Mouse (Mus musculus): ENCODE data around the gene Leo1. TPM values are rescaled to one million over a fixed set of nuclear protein-coding genes. Genes with fewer than 3 reads are reported as not detected.

Gene Leo1
- polyA plus RNA-seq, 1 experiment: 12.9 TPM

DNA sequence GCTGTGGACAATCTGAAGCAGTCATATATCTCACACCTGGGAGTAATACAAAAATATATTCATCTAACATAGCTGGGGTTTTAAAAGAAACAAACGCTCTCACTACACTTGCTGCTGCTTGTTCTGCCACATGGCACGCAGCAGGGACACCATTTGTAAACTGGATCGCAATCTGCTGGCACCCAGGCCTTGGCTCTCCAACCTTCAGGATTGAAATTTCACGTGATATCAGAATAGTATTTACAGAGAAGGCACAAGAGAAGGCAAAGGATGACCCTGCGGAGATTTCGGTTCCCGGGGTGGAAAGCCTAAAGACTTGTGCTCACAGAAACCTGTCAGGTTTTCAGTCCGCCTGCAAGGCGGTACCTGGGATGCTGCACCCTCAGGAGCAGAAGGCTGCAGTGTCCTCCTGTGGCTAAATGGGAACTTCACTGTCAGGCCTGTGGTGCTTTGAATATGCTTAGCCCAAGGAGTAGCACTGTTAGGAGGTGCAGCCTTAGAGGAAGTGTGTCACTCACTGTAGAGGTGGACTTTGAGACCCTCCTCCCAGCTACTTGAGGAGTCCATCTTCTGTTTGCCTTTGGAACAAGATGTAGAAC, 53.2 kb downstream of the Leo1 start:
- no peak overlapping the region for H3K4me3 ChIP-seq (ENCODE audit: insufficient read depth, low read length)
- H3K27ac ChIP-seq (ENCODE audit: insufficient read depth, low read depth, low read length): no peak overlapping the region
- TF ChIP-seq CTCF (IDR thresholded peaks at IDR 0.05; ENCODE audit: low read depth, low read length) (no peak), POLR2A (IDR thresholded peaks at IDR 0.05; ENCODE audit: borderline replicate concordance, low read depth, low read length) (no peak)
- no peaks in the 10 kb centered on the region for H3K4me1 ChIP-seq (ENCODE audit: control insufficient read depth, insufficient read depth, low read length)

DNA sequence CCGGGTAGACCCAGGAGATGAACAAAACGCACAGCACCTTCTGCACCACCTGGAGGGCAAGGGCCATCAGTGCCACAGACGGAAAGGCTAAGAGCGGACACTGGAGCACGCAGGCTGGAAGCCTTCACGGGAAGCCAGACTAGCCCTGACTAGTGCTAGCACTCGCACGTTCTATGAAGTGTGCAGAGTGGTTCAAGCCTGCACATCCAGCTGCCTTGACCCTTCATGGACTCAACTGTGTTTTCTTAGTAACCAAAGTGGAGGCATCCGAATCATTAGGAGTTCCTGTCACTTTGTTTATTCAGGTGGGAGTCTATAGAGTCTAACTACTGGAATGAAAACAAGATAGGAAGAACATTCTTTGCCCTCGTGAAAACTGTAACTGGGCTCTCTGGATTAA, 54.6 kb downstream of the Leo1 start:
- no peak overlapping the region for H3K4me3 ChIP-seq (ENCODE audit: insufficient read depth, low read length)
- no peak for TF ChIP-seq POLR2A (IDR thresholded peaks at IDR 0.05; ENCODE audit: borderline replicate concordance, low read depth, low read length)
- no peak for TF ChIP-seq CTCF (IDR thresholded peaks at IDR 0.05; ENCODE audit: low read depth, low read length)
- no peak overlapping the region for H3K27ac ChIP-seq (ENCODE audit: insufficient read depth, low read depth, low read length)
- H3K4me1 ChIP-seq (ENCODE audit: control insufficient read depth, insufficient read depth, low read length): no peaks in the 10 kb centered on the region

DNA sequence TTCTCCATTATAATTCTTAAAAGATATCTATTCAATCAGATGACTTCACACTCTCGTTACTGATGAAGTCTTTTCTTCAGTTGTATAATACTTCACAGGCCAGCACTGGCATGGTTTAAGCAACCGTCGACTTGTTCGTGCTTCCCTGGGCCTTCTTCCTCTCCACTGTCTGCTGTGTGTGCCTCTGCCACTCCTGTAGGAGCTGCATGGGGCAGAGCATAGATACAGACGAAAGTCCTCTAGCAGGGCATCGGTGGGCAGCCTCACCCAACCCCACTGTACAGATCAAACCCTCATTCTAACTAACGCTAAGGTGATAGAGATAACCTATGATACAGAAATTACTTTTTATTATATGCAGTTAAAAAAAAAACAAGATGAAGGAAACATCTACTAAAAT, 57.2 kb downstream of the Leo1 start:
- TF ChIP-seq CTCF (IDR thresholded peaks at IDR 0.05; ENCODE audit: low read depth, low read length) (no peak), POLR2A (IDR thresholded peaks at IDR 0.05; ENCODE audit: borderline replicate concordance, low read depth, low read length) (no peak)
- Histone ChIP-seq H3K4me3 (ENCODE audit: insufficient read depth, low read length) (no peak overlapping the region), H3K27ac (ENCODE audit: insufficient read depth, low read depth, low read length) (no peak overlapping the region), H3K4me1 (ENCODE audit: control insufficient read depth, insufficient read depth, low read length) (no peaks in the 10 kb centered on the region)

DNA sequence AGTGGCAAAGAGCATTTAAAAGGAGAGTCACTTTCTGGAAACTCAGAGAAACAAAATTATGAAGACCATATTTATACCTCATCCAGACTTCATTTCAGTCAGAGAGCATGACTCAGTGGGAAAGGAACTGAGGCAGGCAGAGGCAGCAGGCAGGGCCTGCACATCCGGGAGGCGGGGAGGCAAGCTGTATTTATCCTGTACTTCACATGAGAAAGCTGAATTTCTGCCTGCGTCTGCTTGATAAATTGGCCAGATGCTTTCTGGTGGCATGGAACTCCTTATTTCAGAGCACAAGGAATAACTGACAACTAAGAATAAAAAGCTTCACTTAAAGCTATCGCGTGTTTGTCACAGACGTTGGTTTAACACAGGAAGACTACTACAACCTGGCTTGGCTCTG, 63.0 kb downstream of the Leo1 start:
- Histone ChIP-seq H3K4me1 (ENCODE audit: control insufficient read depth, insufficient read depth, low read length) (no peaks in the 10 kb centered on the region), H3K27ac (ENCODE audit: insufficient read depth, low read depth, low read length) (no peak overlapping the region), H3K4me3 (ENCODE audit: insufficient read depth, low read length) (no peak overlapping the region)
- TF ChIP-seq POLR2A (IDR thresholded peaks at IDR 0.05; ENCODE audit: borderline replicate concordance, low read depth, low read length): no peak
- TF ChIP-seq CTCF (IDR thresholded peaks at IDR 0.05; ENCODE audit: low read depth, low read length): no peak

DNA sequence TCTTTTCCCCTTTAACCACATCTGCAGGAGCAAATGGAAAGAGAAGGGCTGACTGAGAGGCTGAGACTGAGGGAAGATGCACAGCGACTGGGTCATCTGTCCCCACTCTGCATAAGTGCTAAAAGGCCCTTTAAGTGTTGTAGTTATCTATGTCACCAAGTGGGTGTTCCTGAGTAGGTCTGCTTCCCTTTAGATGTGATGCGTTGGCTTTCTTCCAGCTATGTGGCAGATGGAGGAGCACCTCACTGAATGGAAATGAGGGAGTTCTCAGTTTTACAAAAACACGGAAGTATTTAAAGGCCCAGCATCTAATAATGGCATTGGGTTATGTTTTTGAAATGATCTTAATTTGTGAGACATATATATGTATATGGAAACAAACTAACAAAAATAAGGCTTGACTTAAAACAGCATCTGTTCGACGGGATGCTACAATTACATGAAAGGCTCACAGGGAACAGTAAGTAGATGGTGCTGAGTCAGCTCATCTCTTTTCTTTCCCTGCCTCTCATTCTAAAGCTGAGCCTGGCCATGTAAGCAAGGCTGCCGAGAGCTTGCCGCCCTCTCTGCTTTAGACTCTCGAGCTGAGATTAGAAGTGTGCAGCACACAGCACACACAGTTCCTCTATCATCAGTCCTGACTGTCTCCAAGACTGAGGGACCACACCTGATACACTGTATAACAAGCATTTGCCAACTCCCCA, 70.1 kb downstream of the Leo1 start:
- no peak overlapping the region for H3K4me3 ChIP-seq (ENCODE audit: insufficient read depth, low read length)
- TF ChIP-seq CTCF (IDR thresholded peaks at IDR 0.05; ENCODE audit: low read depth, low read length) (no peak), POLR2A (IDR thresholded peaks at IDR 0.05; ENCODE audit: borderline replicate concordance, low read depth, low read length) (no peak)

DNA sequence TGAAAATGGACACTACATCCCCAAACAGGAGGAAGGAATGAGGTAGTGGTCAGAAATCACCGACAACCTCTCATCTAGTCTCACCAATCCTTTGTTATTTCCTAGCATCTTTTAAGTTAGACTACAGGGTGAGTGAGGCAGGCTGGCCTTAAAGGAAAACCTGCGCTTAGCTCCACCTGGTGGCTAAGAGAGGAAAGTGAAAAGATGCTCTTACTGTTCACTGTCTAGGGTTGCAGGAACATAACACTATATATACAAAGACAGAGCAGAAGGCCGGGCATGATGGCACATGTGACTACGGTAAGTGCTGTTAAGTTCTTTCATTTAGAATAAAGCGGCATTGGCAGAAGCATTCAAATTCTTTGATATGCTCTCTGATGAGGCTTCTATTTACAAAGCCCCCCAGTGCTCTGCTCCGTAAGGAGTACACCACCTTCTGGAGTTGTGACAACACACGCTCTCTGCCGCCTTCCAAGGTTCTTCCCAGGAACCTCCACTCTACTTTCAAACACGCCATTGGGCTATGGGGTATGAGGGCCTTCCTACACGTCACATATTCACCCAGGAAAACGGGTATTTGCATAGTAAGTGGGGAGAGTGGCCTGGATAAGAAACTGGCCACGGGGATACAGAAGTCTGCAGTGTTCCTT, 74.3 kb downstream of the Leo1 start:
- H3K27ac ChIP-seq (ENCODE audit: insufficient read depth, low read depth, low read length): no peak overlapping the region
- TF ChIP-seq CTCF (IDR thresholded peaks at IDR 0.05; ENCODE audit: low read depth, low read length) (no peak), POLR2A (IDR thresholded peaks at IDR 0.05; ENCODE audit: borderline replicate concordance, low read depth, low read length) (no peak)

More for the DNA sequence above, 70.1 kb downstream of the Leo1 start:
- Histone ChIP-seq H3K4me1 (ENCODE audit: control insufficient read depth, insufficient read depth, low read length) (no peaks in the 10 kb centered on the region), H3K27ac (ENCODE audit: insufficient read depth, low read depth, low read length) (no peak overlapping the region)

More for the DNA sequence above, 74.3 kb downstream of the Leo1 start:
- Histone ChIP-seq H3K4me1 (ENCODE audit: control insufficient read depth, insufficient read depth, low read length) (no peaks in the 10 kb centered on the region), H3K4me3 (ENCODE audit: insufficient read depth, low read length) (no peak overlapping the region)

Other genes starting within 250 kb of the Leo1 start
- gene Myo5c, start 209.5 kb upstream of the Leo1 start, polyA plus RNA-seq (2012; ENCODE audit: insufficient read depth, insufficient read length, missing spikeins): 0.13 TPM in 1 of 2 replicates, not detected in the other
- 6.7 and 7.0 TPM in 2 replicates for gene Gnb5, start 135.2 kb upstream of the Leo1 start, polyA plus RNA-seq (2012; ENCODE audit: insufficient read depth, insufficient read length, missing spikeins)
- not detected in 2 replicates for gene Bcl2l10, start 93.8 kb upstream of the Leo1 start, polyA plus RNA-seq (2012; ENCODE audit: insufficient read depth, insufficient read length, missing spikeins)
- 31.3 and 39.7 TPM in 2 replicates for gene Mapk6, start 31.5 kb upstream of the Leo1 start, polyA plus RNA-seq (2012; ENCODE audit: insufficient read depth, insufficient read length, missing spikeins)
- 93.1 and 110 TPM in 2 replicates for gene Tmod3, start 118.1 kb downstream of the Leo1 start, polyA plus RNA-seq (2012; ENCODE audit: insufficient read depth, insufficient read length, missing spikeins)
- 0.20 TPM in 1 of 2 replicates, not detected in the other for gene Tmod2, start 169.8 kb downstream of the Leo1 start, polyA plus RNA-seq (2012; ENCODE audit: insufficient read depth, insufficient read length, missing spikeins)
- not detected in 2 replicates for gene Lysmd2, start 184.2 kb downstream of the Leo1 start, polyA plus RNA-seq (2012; ENCODE audit: insufficient read depth, insufficient read length, missing spikeins)
- gene Scg3, start 242.5 kb downstream of the Leo1 start, polyA plus RNA-seq (2012; ENCODE audit: insufficient read depth, insufficient read length, missing spikeins): not detected in 2 replicates

All from bone marrow macrophage, adult 2 months (primary cell).